Mouse (Mus musculus): Measurements from ENCODE around the gene Nmnat2. TPM values are rescaled to one million over a fixed set of nuclear protein-coding genes. Genes with fewer than 3 reads are reported as not detected.

Gene Nmnat2
- polyA plus RNA-seq, 1 experiment = 0.78 TPM

- DNase-seq (ENCODE audit: low read depth, low spot score) = no peak
- WGBS = 64% methylated on average over 6 of the region's 6 CpGs
Observed at GRCm38 (mm10) chr1:153043332-153043731, 88.5 kb downstream of the Nmnat2 start.

GRCm38 (mm10) chr1:153045368-153045767 lies 90.6 kb downstream of the Nmnat2 start:
- WGBS = 70% methylated on average over 11 of the region's 11 CpGs
- DNase-seq (ENCODE audit: low read depth, low spot score) = no peak

GRCm38 (mm10) chr1:153048147-153048878 lies 93.5 kb downstream of the Nmnat2 start:
- WGBS = 47% methylated on average over 14 of the region's 14 CpGs
- no peak for DNase-seq (ENCODE audit: low read depth, low spot score)

- WGBS = 48% methylated on average over 2 of the region's 2 CpGs
- no peak for DNase-seq (ENCODE audit: low read depth, low spot score)
Observed at GRCm38 (mm10) chr1:153049451-153049850, 94.7 kb downstream of the Nmnat2 start.

- no peak for DNase-seq (ENCODE audit: low read depth, low spot score)
- WGBS = 64% methylated on average over 5 of the region's 5 CpGs
Observed at GRCm38 (mm10) chr1:153051474-153051873, 96.7 kb downstream of the Nmnat2 start.

- 82% methylated on average over 7 of the region's 7 CpGs for WGBS
- no peak for DNase-seq (ENCODE audit: low read depth, low spot score)
Observed at GRCm38 (mm10) chr1:153053619-153054018, 98.8 kb downstream of the Nmnat2 start.

GRCm38 (mm10) chr1:153054112-153054821 lies 99.5 kb downstream of the Nmnat2 start:
- DNase-seq (ENCODE audit: low read depth, low spot score) = no peak
- 40% methylated on average over 11 of the region's 11 CpGs for WGBS

- no peak for DNase-seq (ENCODE audit: low read depth, low spot score)
- WGBS = 76% methylated on average over 7 of the region's 7 CpGs
Observed at GRCm38 (mm10) chr1:153058290-153058689, 103.5 kb downstream of the Nmnat2 start.

GRCm38 (mm10) chr1:153059626-153060025 lies 104.8 kb downstream of the Nmnat2 start:
- 87% methylated on average over 9 of the region's 9 CpGs for WGBS
- DNase-seq (ENCODE audit: low read depth, low spot score) = no peak

GRCm38 (mm10) chr1:153062547-153062946 lies 107.8 kb downstream of the Nmnat2 start:
- DNase-seq (ENCODE audit: low read depth, low spot score) = no peak
- WGBS = 34% methylated on average over 7 of the region's 7 CpGs

- WGBS = 64% methylated on average over 9 of the region's 9 CpGs
- DNase-seq (ENCODE audit: low read depth, low spot score) = no peak
Observed at GRCm38 (mm10) chr1:153064784-153065390, 110.1 kb downstream of the Nmnat2 start.

GRCm38 (mm10) chr1:153065473-153066386 lies 110.9 kb downstream of the Nmnat2 start:
- WGBS = 64% methylated on average over 12 of the region's 12 CpGs
- no peak for DNase-seq (ENCODE audit: low read depth, low spot score)

- 82% methylated on average over 4 of the region's 4 CpGs for WGBS
Observed at GRCm38 (mm10) chr1:153066387-153066781, 111.6 kb downstream of the Nmnat2 start.

GRCm38 (mm10) chr1:153071563-153071962 lies 116.8 kb downstream of the Nmnat2 start:
- no peak for DNase-seq (ENCODE audit: low read depth, low spot score)
- WGBS = 44% methylated on average over 16 of the region's 16 CpGs

More at GRCm38 (mm10) chr1:153066387-153066781, 111.6 kb downstream of the Nmnat2 start:
- DNase-seq (ENCODE audit: low read depth, low spot score) = no peak

- whole genome bisulfite sequencing = 66% methylated on average over 12 of the region's 12 CpGs
- no peak for DNase-seq (ENCODE audit: low read depth, low spot score)
Observed at GRCm38 (mm10) chr1:153071995-153072394, 117.2 kb downstream of the Nmnat2 start.

GRCm38 (mm10) chr1:153072711-153073110 lies 117.9 kb downstream of the Nmnat2 start:
- 74% methylated on average over 10 of the region's 10 CpGs for WGBS
- DNase-seq (ENCODE audit: low read depth, low spot score) = no peak

- DNase-seq (ENCODE audit: low read depth, low spot score) = no peak
- WGBS = 33% methylated on average over 9 of the region's 9 CpGs
Observed at GRCm38 (mm10) chr1:153073441-153073840, 118.6 kb downstream of the Nmnat2 start.

GRCm38 (mm10) chr1:153075087-153075736 lies 120.4 kb downstream of the Nmnat2 start:
- no peak for DNase-seq (ENCODE audit: low read depth, low spot score)
- WGBS = 88% methylated on average over 3 of the region's 3 CpGs

- 39% methylated on average over 6 of the region's 6 CpGs for WGBS
- DNase-seq (ENCODE audit: low read depth, low spot score) = no peak
Observed at GRCm38 (mm10) chr1:153075955-153076354, 121.2 kb downstream of the Nmnat2 start.
